Mouse (Mus musculus) E14TG2a.4 (cell line): ENCODE results near the gene Prkce.

Source experiments
- CTCF ChIP-seq: conservative IDR thresholded peaks from 2 replicates; pipeline ENCODE4 v1.5.1; 2014; ENCODE audit warnings: low read length
- NANOG ChIP-seq: IDR thresholded peaks from 2 replicates; pipeline ENCODE4 v1.6.1; 2014; ENCODE audit warnings: borderline replicate concordance, low read length, mixed read lengths
- POU5F1 ChIP-seq: IDR thresholded peaks from 2 replicates; pipeline ENCODE4 v1.6.1; 2014; ENCODE audit warnings: low read length, borderline replicate concordance

DNA sequence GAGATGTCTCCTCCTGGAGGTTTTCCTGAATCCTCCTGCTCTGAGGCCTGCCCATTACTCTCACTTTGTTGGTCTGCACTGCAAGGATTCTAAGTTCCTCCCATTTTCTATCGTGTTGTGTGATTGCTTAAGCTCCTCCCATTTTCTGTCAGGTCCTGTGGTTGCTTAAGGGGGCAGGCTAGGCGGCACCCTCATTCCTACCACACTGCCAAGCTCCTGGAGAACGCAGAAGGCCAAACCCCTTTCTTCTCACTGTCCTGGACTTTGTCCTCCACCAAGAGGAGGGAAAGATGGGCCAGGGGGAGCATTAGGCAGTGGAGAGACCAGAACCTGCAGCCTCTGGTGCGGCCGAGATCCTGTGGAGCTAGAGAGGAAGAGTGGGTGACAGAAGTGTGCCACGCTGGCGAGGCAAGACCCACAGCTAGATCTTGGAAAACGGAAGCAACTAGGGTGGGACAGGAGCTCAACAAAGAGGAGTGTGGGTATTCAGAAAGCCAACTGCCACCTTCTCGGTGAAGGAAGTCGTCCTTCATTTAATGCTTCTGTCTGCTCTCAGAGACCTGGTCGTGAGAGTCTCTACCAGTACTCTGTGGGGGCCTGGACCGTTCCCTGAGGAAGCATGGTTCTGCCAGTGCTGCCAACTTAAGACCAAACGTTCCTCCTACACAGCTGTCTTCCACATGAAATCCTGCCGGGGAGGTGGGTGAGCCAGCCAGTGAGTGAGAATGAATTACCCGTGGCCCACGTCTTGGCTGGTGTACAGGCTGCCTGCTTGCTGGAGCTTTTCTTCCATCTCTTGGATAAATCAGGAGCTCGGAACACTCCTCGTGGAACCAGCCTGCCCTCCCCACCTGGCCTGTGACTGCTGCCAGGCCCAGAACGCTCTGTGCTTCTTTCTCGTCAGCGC is 82.2 kb downstream of the Prkce start:
- TF ChIP-seq CTCF (no peak), NANOG (no peak), POU5F1 (no peak)
